Mouse (Mus musculus) ES-E14 (cell line): ENCODE results near the gene Ube2q1. TPM values are rescaled to one million over a fixed set of nuclear protein-coding genes. Genes with fewer than 3 reads are reported as not detected.

ENCODE experiments used
- DNase-seq: peaks from one replicate; pipeline ENCODE4 v3.0.0-alpha.2; 2013; ENCODE audit warnings: low read depth, low spot score
- H3K27ac ChIP-seq: 2 replicates; pipeline ENCODE4 v1.5.1; 2012; ENCODE audit warnings: low read depth, mild to moderate bottlenecking, low read length, moderate library complexity, mixed read lengths; ENCODE audit not compliant: poor library complexity, insufficient read depth, severe bottlenecking
- H3K36me3 ChIP-seq: 2 replicates; pipeline ENCODE4 v1.6.1; 2012; ENCODE audit warnings: mild to moderate bottlenecking, low read length, moderate library complexity, mixed read lengths; ENCODE audit not compliant: control insufficient read depth, poor library complexity, insufficient read depth, severe bottlenecking
- H3K4me1 ChIP-seq, 2 experiments: fragments of 150-350 bp in 1 of 2; sonication (generic) in 1 of 2; 2 replicates each; pipeline ENCODE4 v1.6.1; 2012; ENCODE audit warnings: low read length in 2 of 2, mild to moderate bottlenecking in 1 of 2, mixed read lengths in 1 of 2; ENCODE audit not compliant: control insufficient read depth in 2 of 2, insufficient read depth in 2 of 2, poor library complexity in 1 of 2
- H3K4me3 ChIP-seq, 2 experiments: fragments of 150-350 bp in 1 of 2; sonication (generic) in 1 of 2; 2 replicates each; pipeline ENCODE4 v1.5.1; 2012; ENCODE audit warnings: low read length in 2 of 2, low read depth in 1 of 2, mild to moderate bottlenecking in 1 of 2, mixed read lengths in 1 of 2; ENCODE audit not compliant: insufficient read depth in 1 of 2, poor library complexity in 1 of 2, severe bottlenecking in 1 of 2
- H3K9ac ChIP-seq: 2 replicates; pipeline ENCODE4 v1.6.1; 2012; ENCODE audit warnings: low read depth, mild to moderate bottlenecking, low read length, mixed read lengths; ENCODE audit not compliant: poor library complexity, insufficient read depth, severe bottlenecking
- H3K9me3 ChIP-seq: fragments of 150-350 bp; sonication (generic); 2 replicates; pipeline ENCODE4 v1.6.1; 2012; ENCODE audit warnings: low read depth, mild to moderate bottlenecking, low read length; ENCODE audit not compliant: control insufficient read depth, insufficient read depth
- CHD2 ChIP-seq: IDR thresholded peaks from 2 replicates; pipeline ENCODE4 v1.6.1; 2014; ENCODE audit warnings: mild to moderate bottlenecking, low read depth, low read length, inconsistent platforms
- HCFC1 ChIP-seq: IDR thresholded peaks from 2 replicates; pipeline ENCODE4 v1.6.1; 2012; ENCODE audit warnings: low read length, inconsistent platforms, borderline replicate concordance; ENCODE audit not compliant: insufficient read depth
- MAFK ChIP-seq: IDR thresholded peaks from 2 replicates; pipeline ENCODE4 v1.6.1; 2014; ENCODE audit warnings: mild to moderate bottlenecking, low read depth, low read length, inconsistent platforms; ENCODE audit not compliant: insufficient read depth
- ZC3H11A ChIP-seq: IDR thresholded peaks from 2 replicates; pipeline ENCODE4 v1.6.1; 2012; ENCODE audit warnings: low read depth, mild to moderate bottlenecking, inconsistent platforms, low read length, borderline replicate concordance
- ZNF384 ChIP-seq: IDR thresholded peaks from 2 replicates; pipeline ENCODE4 v1.6.1; 2012; ENCODE audit warnings: low read depth, low read length, inconsistent platforms
- in situ Hi-C, 2 experiments: fragments of 600-800 bp; cut with MboI; formaldehyde crosslinking; loops; one replicate each; pipeline ENCODE4 v1.15.1; 2025; ENCODE audit warnings: low sequenced_read_pairs in 2 of 2, inconsistent platforms in 1 of 2; ENCODE audit not compliant: unreplicated experiment in 2 of 2
- total RNA-seq: library from RNA; depleted of rRNA; stranded (reverse); fragments of 300-350 nt; gene quantifications from 2 replicates; pipeline ENCODE4 v1.2.3, GENCODE M21; 2012; rRNA removed

Ube2q1 gene
- total RNA-seq, 1 experiment, result 45.2 TPM

- H3K4me3 ChIP-seq, result no peak overlapping the region
- H3K9ac ChIP-seq, result no peak overlapping the region
- no peak for TF ChIP-seq HCFC1
- TF ChIP-seq ZNF384, result peak; percentile 53; the same call in 1 of the 2 replicates
- TF ChIP-seq MAFK, result no peak
- no peak for TF ChIP-seq ZC3H11A
- in situ Hi-C loops, result no loop called here
- no peaks in the 10 kb centered on the region; the same call in 1 of the 2 replicates for H3K36me3 ChIP-seq
- peak; percentile 68 for DNase-seq
- H3K27ac ChIP-seq, result no peak overlapping the region
- no peaks in the 10 kb centered on the region for H3K9me3 ChIP-seq
- peaks cover 4 to 9% of the 10 kb centered on the region in 2 experiments; a peak in 3 of 4 replicates for H3K4me1 ChIP-seq
These were observed 52.9 kb downstream of the Ube2q1 start for GRCm38 (mm10) chr3:89826295-89826694.

GRCm38 (mm10) chr3:89830815-89831591, 57.6 kb downstream of the Ube2q1 start, which contains the start of gene She:
Gene She, plus strand, starts transcription at chr3:89831370.
- TF ChIP-seq CHD2, result no peak
- no peak for TF ChIP-seq HCFC1
- TF ChIP-seq ZNF384, result no peak
- no peak for TF ChIP-seq MAFK
- in situ Hi-C loops, result no loop called here
- Histone ChIP-seq H3K27ac (no peak within 1 kb of the TSS), H3K9me3 (no peaks in the 10 kb centered on the region), H3K9ac (peak within 1 kb of the TSS; percentile 77), H3K4me3 (peak within 1 kb of the TSS; percentile 69 to 76), H3K4me1 (peaks cover 1 to 4% of the 10 kb centered on the region in 2 experiments; a peak in 3 of 4 replicates), H3K36me3 (no peaks in the 10 kb centered on the region)
- DNase-seq, result no peak

Other genes with a start within 250 kb of the Ube2q1 start
- 35.2 and 42.7 TPM in 2 replicates for gene Adar, start 58.6 kb upstream of the Ube2q1 start, total RNA-seq
- 0.67 and 2.1 TPM in 2 replicates for gene Chrnb2, start 9.0 kb upstream of the Ube2q1 start, total RNA-seq
- gene She, start 57.8 kb downstream of the Ube2q1 start, total RNA-seq, result 2.0 and 2.6 TPM in 2 replicates
- 1.0 and 1.8 TPM in 2 replicates for gene Il6ra, start 139.6 kb downstream of the Ube2q1 start, total RNA-seq
- 41.6 and 51.4 TPM in 2 replicates for gene Atp8b2, start 189.9 kb downstream of the Ube2q1 start, total RNA-seq
- 222 and 241 TPM in 2 replicates for gene Hax1, start 225.2 kb downstream of the Ube2q1 start, total RNA-seq